1 mouse cellular context compared by ENCODE assay signal in genomic region chr11:80080826-80081728, GRCm38 (mm10).
TF ChIP-seq lines count a peak whose summit lies in the region.

Gene Crlf3 (minus strand): TSS chr11:80080991.

TF ChIP-seq in CH12.LX, 34 proteins besides CTCF, POLR2A, EP300 and RAD21 (continued from another document):
- no peak for TF ChIP-seq E2F4 (IDR thresholded peaks at IDR 0.05; ENCODE audit: insufficient replicate concordance, low read depth, low read length)
- TF ChIP-seq SIN3A (IDR thresholded peaks at IDR 0.05; ENCODE audit: low read length), result peak; percentile 77
- TF ChIP-seq IRF4 (IDR thresholded peaks at IDR 0.05; ENCODE audit: low read depth, low read length), result peak; percentile 69
- no peak for TF ChIP-seq JUN (IDR thresholded peaks at IDR 0.05; ENCODE audit: insufficient read depth, low read depth, low read length)
- TF ChIP-seq CHD1 (IDR thresholded peaks at IDR 0.05; ENCODE audit: low read depth, low read length), result no peak
- peak; percentile 66; the same call in 1 of the 2 replicates for TF ChIP-seq MYC (IDR thresholded peaks at IDR 0.05; ENCODE audit: low read depth, low read length)
- TF ChIP-seq USF2 (conservative IDR thresholded peaks at IDR 0.05; ENCODE audit: low read depth, low read length), result no peak
TF ChIP-seq in CH12.LX: peak in this region for 21.
